Mouse (Mus musculus): Measurements from ENCODE around the gene 5730596B20Rik. TPM values are rescaled to one million over a fixed set of nuclear protein-coding genes. Genes with fewer than 3 reads are reported as not detected.

Gene 5730596B20Rik
- polyA plus RNA-seq, 1 experiment from 2014 or later: 2.6 TPM

- ATAC-seq (ENCODE audit: insufficient read depth, low FRiP score, low read depth): no peak; the same call in 1 of the 2 replicates
- Histone ChIP-seq H3K27ac (no peak overlapping the region), H3K4me3 (replicated peaks) (peak overlapping the region; percentile 67), H3K9ac (no peak overlapping the region), H3K27me3 (replicated peaks) (peaks cover 18% of the 10 kb centered on the region; the same call in 1 of the 2 replicates), H3K4me1 (peaks cover 21% of the 10 kb centered on the region), H3K4me2 (peak overlapping the region; percentile 88), H3K9me3 (no peaks in the 10 kb centered on the region), H3K36me3 (no peaks in the 10 kb centered on the region)
- WGBS: 4% methylated on average over 32 of the region's 32 CpGs
Observed at GRCm38 (mm10) chr6:52157466-52158275, 19.6 kb upstream of the 5730596B20Rik start.

DNA sequence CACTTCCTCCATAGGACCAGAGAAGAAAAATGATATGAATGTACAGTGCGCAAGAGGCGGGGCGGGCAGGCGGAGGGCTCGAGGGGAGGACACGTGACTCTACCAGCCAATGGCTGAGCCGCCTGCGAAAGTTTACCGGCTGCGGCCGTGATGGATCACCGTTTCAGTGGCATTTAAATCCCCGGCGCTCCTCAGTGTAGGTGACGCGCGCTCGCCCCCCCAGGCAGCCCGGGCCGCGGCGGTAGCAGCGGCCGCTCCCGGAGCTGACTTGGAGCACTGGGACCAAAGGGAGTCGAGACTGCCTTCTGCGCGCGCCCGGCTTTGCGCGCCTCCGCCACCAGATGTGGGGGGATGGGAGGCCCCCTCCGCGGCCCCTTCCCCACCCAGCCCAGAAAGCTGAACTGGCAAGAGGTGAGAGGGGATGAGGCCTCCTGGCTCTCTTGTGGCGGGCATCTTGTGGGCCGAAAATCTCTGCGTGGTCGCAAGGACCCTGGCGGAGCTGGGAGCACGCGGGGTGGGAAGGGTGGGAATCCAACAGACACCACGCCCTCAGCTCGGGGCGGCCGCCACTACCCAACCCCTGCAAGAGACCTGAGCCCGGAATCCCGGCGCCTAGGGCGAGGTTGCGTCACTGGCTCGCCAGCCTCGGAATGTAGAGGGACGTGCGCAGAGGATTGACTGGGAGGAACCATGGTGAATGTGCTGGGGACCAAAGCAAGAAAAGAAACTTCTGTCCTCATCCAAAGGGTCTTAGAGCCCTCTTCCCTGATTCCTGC is 18.8 kb upstream of the 5730596B20Rik start, which contains the start of gene Hoxa1:
Gene Hoxa1, minus strand, starts transcription at position 42 of the 776 bp plus-strand sequence.
- peaks cover 21% of the 10 kb centered on the region for H3K4me1 ChIP-seq
- H3K27me3 ChIP-seq (replicated peaks): peaks cover 18% of the 10 kb centered on the region; the same call in 1 of the 2 replicates
- peak within 1 kb of the TSS; percentile 67 for H3K9ac ChIP-seq
- peak within 1 kb of the TSS; percentile 67 for H3K4me3 ChIP-seq (replicated peaks)
- under 1% methylated on average over 53 of the region's 55 CpGs for whole genome bisulfite sequencing
- H3K4me2 ChIP-seq: peak within 1 kb of the TSS; percentile 88
- H3K36me3 ChIP-seq: no peaks in the 10 kb centered on the region
- H3K27ac ChIP-seq: peak within 1 kb of the TSS; percentile 96
- peak; percentile 83 for ATAC-seq (ENCODE audit: insufficient read depth, low FRiP score, low read depth)
- H3K9me3 ChIP-seq: no peaks in the 10 kb centered on the region

DNA sequence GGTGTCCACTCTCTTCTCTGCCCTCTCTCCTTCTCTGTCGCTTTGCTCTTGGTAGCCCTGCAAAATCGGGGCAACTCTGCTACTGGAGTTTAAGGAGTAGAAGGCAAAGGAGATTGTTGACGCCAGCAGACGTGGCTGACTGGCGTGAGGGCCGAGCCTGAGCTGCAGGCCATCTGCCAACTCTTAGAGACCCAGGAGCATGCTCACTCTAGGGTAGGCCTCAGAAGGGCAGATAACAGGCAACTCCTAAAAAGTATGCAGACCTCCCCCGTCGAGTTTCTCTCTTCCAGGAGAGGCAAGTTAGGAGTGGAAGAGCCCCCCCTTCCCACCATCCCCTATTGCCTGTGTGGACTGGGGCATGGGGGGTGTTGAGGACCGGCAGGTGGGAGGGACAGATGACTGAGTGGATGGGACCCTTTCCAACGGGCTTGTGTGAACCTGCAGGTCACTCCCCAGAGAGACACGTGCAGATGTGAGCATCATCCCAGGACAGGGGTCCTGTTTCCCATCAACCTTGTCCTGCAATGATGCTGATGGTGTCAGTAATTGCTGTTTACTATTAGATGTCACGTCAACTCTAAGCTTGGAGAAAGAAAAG is 18.0 kb upstream of the 5730596B20Rik start:
- Histone ChIP-seq H3K27me3 (replicated peaks) (peaks cover 18% of the 10 kb centered on the region; the same call in 1 of the 2 replicates), H3K27ac (peak overlapping the region; percentile 96), H3K9me3 (no peaks in the 10 kb centered on the region), H3K9ac (peak overlapping the region; percentile 67; the same call in 1 of the 2 replicates), H3K4me1 (peaks cover 21% of the 10 kb centered on the region), H3K36me3 (no peaks in the 10 kb centered on the region), H3K4me2 (peak overlapping the region; percentile 88), H3K4me3 (replicated peaks) (peak overlapping the region; percentile 67)
- WGBS: 7% methylated on average over 12 of the region's 12 CpGs
- ATAC-seq (ENCODE audit: insufficient read depth, low FRiP score, low read depth): no peak

- Histone ChIP-seq H3K36me3 (no peaks in the 10 kb centered on the region), H3K9ac (no peak overlapping the region), H3K4me2 (peak overlapping the region; percentile 88), H3K27me3 (replicated peaks) (peaks cover 18% of the 10 kb centered on the region; the same call in 1 of the 2 replicates), H3K9me3 (no peaks in the 10 kb centered on the region), H3K4me1 (peaks cover 23% of the 10 kb centered on the region), H3K4me3 (replicated peaks) (peak overlapping the region; percentile 67), H3K27ac (peak overlapping the region; percentile 96)
- no peak for ATAC-seq (ENCODE audit: insufficient read depth, low FRiP score, low read depth)
- 5% methylated on average over 9 of the region's 9 CpGs for WGBS
Observed at GRCm38 (mm10) chr6:52159979-52160378, 17.3 kb upstream of the 5730596B20Rik start.

DNA sequence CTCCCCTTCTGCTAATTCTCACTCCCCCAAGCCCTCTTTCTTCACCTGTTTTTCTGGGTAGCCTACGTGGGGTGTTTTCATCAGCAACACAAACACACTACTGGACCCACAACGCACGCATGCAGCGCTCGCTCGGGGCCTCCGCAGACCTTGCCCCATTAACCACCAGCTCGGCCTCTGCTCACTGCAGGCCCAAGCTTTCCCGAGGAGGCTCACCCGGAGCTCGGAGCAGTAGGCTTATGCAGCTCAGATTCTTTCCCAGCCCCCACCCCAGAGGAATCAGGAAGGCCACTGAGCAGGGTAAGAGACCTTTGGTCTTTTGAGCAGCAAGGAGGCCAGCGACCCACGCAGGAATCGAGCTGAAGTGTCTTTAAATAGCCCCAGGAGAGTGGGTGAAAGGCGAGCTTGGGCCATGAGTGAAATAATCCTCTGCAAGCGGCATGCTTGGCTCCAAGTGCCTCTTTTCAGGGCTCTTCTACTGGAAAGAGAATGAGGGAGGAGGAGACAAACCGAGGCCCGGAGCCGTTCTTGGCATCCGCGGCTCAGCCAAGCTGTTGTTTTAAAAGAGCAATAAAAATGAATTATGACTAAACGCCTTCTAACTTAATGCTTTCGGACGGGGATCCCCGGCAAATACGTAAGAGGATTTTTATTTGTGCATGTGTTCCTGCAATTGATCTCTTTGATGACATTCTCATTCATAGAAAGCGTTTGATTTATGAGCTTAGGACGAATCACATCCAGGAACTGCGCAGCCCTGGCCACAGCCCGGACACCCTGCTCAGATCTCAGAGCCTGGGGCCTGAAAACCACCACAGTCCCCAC is 16.6 kb upstream of the 5730596B20Rik start:
- Histone ChIP-seq H3K36me3 (no peaks in the 10 kb centered on the region), H3K27me3 (replicated peaks) (peaks cover 13% of the 10 kb centered on the region; the same call in 1 of the 2 replicates), H3K9me3 (no peaks in the 10 kb centered on the region), H3K4me1 (peaks cover 24% of the 10 kb centered on the region), H3K9ac (peak overlapping the region; percentile 23; the same call in 1 of the 2 replicates), H3K4me3 (replicated peaks) (peak overlapping the region; percentile 67), H3K4me2 (peak overlapping the region; percentile 88), H3K27ac (peak overlapping the region; percentile 96)
- ATAC-seq (ENCODE audit: insufficient read depth, low FRiP score, low read depth): no peak
- 5% methylated on average over 30 of the region's 30 CpGs for WGBS

DNA sequence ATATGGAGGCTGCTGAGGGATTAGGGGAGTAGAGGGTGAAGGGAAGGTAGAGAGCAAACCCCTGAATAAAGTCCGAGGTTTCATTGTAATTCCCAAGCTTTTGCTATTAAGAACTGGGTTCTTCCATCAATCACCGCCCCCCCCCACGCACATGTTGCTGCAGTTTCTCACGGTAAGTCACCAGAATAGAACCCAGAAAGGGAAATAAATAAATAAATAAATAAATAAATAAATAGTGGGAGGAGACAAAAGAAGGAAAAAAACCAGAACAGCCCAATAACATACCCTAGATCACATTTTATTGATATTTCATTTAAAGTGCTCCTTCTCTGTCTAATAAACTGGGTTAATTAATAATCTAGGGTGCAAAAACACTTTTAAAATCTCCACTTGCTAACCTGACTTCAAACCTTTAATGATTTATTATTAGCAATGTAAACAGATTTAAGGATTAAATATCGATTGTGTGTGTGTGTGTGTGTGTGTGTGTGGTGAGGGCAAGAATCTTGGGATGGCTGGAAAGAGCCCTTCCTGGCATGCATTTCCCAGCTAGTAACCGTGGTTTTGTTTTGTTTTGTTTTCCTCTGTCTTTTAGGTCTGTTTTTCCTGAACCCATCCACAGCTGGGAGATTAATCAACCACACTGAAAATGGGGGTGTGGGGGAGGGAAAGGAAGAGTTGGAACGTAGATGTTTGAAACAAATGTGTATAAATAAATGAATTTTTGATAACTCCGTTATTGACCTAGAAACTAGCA is 15.8 kb upstream of the 5730596B20Rik start:
- Histone ChIP-seq H3K9ac (no peak overlapping the region), H3K9me3 (no peaks in the 10 kb centered on the region), H3K4me2 (peak overlapping the region; percentile 88), H3K4me1 (peaks cover 27% of the 10 kb centered on the region), H3K27me3 (replicated peaks) (peaks cover 6% of the 10 kb centered on the region; the same call in 1 of the 2 replicates), H3K27ac (peak overlapping the region; percentile 96), H3K4me3 (replicated peaks) (peak overlapping the region; percentile 67), H3K36me3 (no peaks in the 10 kb centered on the region)
- WGBS: 16% methylated on average over 8 of the region's 8 CpGs
- ATAC-seq (ENCODE audit: insufficient read depth, low FRiP score, low read depth): no peak

DNA sequence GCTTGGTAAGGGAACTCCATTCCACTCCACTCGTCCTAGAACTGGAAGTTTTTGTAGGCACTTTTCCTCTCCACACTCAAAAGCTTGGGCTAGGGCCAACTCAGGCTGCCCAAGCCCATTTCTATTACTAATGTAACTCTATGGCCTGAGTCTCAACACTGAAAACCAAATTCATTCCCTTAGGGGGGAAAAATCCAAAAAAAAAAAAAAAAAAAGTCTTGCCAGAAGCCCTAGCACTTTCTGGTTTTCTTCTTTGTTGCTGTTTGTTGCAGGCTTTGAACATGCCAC is 15.3 kb upstream of the 5730596B20Rik start:
- WGBS: 18% methylated on average over 1 of the region's 1 CpGs
- H3K27ac ChIP-seq: peak overlapping the region; percentile 0; the same call in 1 of the 2 replicates
- H3K36me3 ChIP-seq: no peaks in the 10 kb centered on the region
- H3K27me3 ChIP-seq (replicated peaks): 0 out of 2 replicates have a peak, but pooled peaks cover 2% of the 10 kb centered on the region
- H3K4me3 ChIP-seq (replicated peaks): no peak overlapping the region; the same call in 1 of the 2 replicates
- H3K4me1 ChIP-seq: peaks cover 27% of the 10 kb centered on the region
- no peak overlapping the region for H3K9ac ChIP-seq
- no peaks in the 10 kb centered on the region for H3K9me3 ChIP-seq
- no peak for ATAC-seq (ENCODE audit: insufficient read depth, low FRiP score, low read depth)
- H3K4me2 ChIP-seq: peak overlapping the region; percentile 44

GRCm38 (mm10) chr6:52162611-52163365 is 14.5 kb upstream of the 5730596B20Rik start:
- peak overlapping the region; percentile 58 for H3K4me2 ChIP-seq
- no peaks in the 10 kb centered on the region for H3K9me3 ChIP-seq
- ATAC-seq (ENCODE audit: insufficient read depth, low FRiP score, low read depth): no peak
- H3K27ac ChIP-seq: peak overlapping the region; percentile 89
- H3K4me3 ChIP-seq (replicated peaks): peak overlapping the region; percentile 45
- H3K9ac ChIP-seq: peak overlapping the region; percentile 35; the same call in 1 of the 2 replicates
- peaks cover 30% of the 10 kb centered on the region for H3K4me1 ChIP-seq
- 18% methylated on average over 14 of the region's 14 CpGs for WGBS
- H3K36me3 ChIP-seq: no peaks in the 10 kb centered on the region
- peaks cover 3% of the 10 kb centered on the region; the same call in 1 of the 2 replicates for H3K27me3 ChIP-seq (replicated peaks)

- 12% methylated on average over 17 of the region's 17 CpGs for WGBS
- Histone ChIP-seq H3K4me3 (replicated peaks) (peak overlapping the region; percentile 45), H3K9me3 (no peaks in the 10 kb centered on the region), H3K4me1 (peaks cover 27% of the 10 kb centered on the region), H3K9ac (peak overlapping the region; percentile 35), H3K36me3 (no peaks in the 10 kb centered on the region), H3K27me3 (replicated peaks) (peaks cover 5% of the 10 kb centered on the region; the same call in 1 of the 2 replicates), H3K4me2 (peak overlapping the region; percentile 58), H3K27ac (peak overlapping the region; percentile 89)
- ATAC-seq (ENCODE audit: insufficient read depth, low FRiP score, low read depth): no peak
Observed at GRCm38 (mm10) chr6:52163366-52164031, 13.8 kb upstream of the 5730596B20Rik start.
